Mouse (Mus musculus) midbrain, embryonic 12.5 days (tissue): ENCODE results near the gene Chrm3. TPM values are rescaled to one million over a fixed set of nuclear protein-coding genes. Genes with fewer than 3 reads are reported as not detected.

ENCODE experiments used
- ATAC-seq: fragments of 200-750 bp; cut with Nextera tagmentation; 2 replicates; pipeline ENCODE4 v1.8.0; 2017; ENCODE audit warnings: low read depth, moderate TSS enrichment, moderate library complexity; ENCODE audit not compliant: low FRiP score
- H3K27ac ChIP-seq: fragments of 300-500 bp; sonication (generic); replicated peaks from 2 replicates; pipeline ENCODE4 v1.5.1; 2016; ENCODE audit warnings: mild to moderate bottlenecking
- H3K27me3 ChIP-seq: fragments of 300-500 bp; sonication (generic); 2 replicates; pipeline ENCODE4 v1.6.1; 2016; ENCODE audit warnings: mild to moderate bottlenecking
- H3K36me3 ChIP-seq: fragments of 300-500 bp; sonication (generic); 2 replicates; pipeline ENCODE4 v1.6.1; 2016
- H3K4me1 ChIP-seq: fragments of 300-500 bp; sonication (generic); 2 replicates; pipeline ENCODE4 v1.6.1; 2016
- H3K4me2 ChIP-seq: fragments of 300-500 bp; sonication (generic); replicated peaks from 2 replicates; pipeline ENCODE4 v1.6.1; 2016; ENCODE audit warnings: mild to moderate bottlenecking, moderate library complexity
- H3K4me3 ChIP-seq: fragments of 300-500 bp; sonication (generic); 2 replicates; pipeline ENCODE4 v1.5.1; 2016; ENCODE audit warnings: mild to moderate bottlenecking
- H3K9ac ChIP-seq: fragments of 300-500 bp; sonication (generic); replicated peaks from 2 replicates; pipeline ENCODE4 v1.6.1; 2016; ENCODE audit warnings: mild to moderate bottlenecking, moderate library complexity
- H3K9me3 ChIP-seq: fragments of 300-500 bp; sonication (generic); 2 replicates; pipeline ENCODE4 v1.6.1; 2016; ENCODE audit warnings: mild to moderate bottlenecking
- WGBS: fragments of 180-500 bp; shearing (Covaris S2); methylation state at CpG from one replicate; pipeline ENCODE4 v1.1.7; 2016; 5-methylcytosine and 5-hydroxymethylcytosine counted together
- polyA plus RNA-seq: library from polyadenylated mRNA; unstranded; fragments of >200 nt; fragmentation: Nextera tagmentation; extraction: Ambion mirVana; gene quantifications from 2 replicates; pipeline ENCODE4 v1.2.1, GENCODE M21; 2016

Chrm3 gene
- polyA plus RNA-seq, 1 experiment from 2014 or later: 0.77 TPM

GRCm38 (mm10) chr13:10062681-10063080 lies 298.0 kb downstream of the Chrm3 start:
- Histone ChIP-seq H3K9me3 (no peaks in the 10 kb centered on the region), H3K27ac (no peak overlapping the region), H3K4me3 (no peak overlapping the region), H3K36me3 (no peaks in the 10 kb centered on the region), H3K27me3 (no peaks in the 10 kb centered on the region), H3K9ac (no peak overlapping the region), H3K4me2 (no peak overlapping the region), H3K4me1 (no peaks in the 10 kb centered on the region)
- ATAC-seq: no peak
- 89% methylated on average over 5 of the region's 5 CpGs for WGBS

GRCm38 (mm10) chr13:10058993-10059392 lies 301.7 kb downstream of the Chrm3 start:
- Histone ChIP-seq H3K9ac (no peak overlapping the region), H3K36me3 (no peaks in the 10 kb centered on the region), H3K27ac (no peak overlapping the region), H3K27me3 (no peaks in the 10 kb centered on the region), H3K9me3 (no peaks in the 10 kb centered on the region), H3K4me1 (no peaks in the 10 kb centered on the region), H3K4me2 (no peak overlapping the region), H3K4me3 (no peak overlapping the region)
- no peak for ATAC-seq
- WGBS: 83% methylated on average over 1 of the region's 1 CpGs

- Histone ChIP-seq H3K36me3 (no peaks in the 10 kb centered on the region), H3K4me1 (no peaks in the 10 kb centered on the region), H3K4me2 (no peak overlapping the region), H3K9ac (no peak overlapping the region), H3K27me3 (no peaks in the 10 kb centered on the region), H3K4me3 (no peak overlapping the region), H3K27ac (no peak overlapping the region), H3K9me3 (no peaks in the 10 kb centered on the region)
- ATAC-seq: no peak
- 70% methylated on average over 2 of the region's 2 CpGs for WGBS
Observed at GRCm38 (mm10) chr13:10057644-10058198, 302.9 kb downstream of the Chrm3 start.

GRCm38 (mm10) chr13:10054086-10054485 lies 306.6 kb downstream of the Chrm3 start:
- no peak for ATAC-seq
- H3K9ac ChIP-seq: no peak overlapping the region
- no peaks in the 10 kb centered on the region for H3K27me3 ChIP-seq
- H3K36me3 ChIP-seq: no peaks in the 10 kb centered on the region
- no peak overlapping the region for H3K27ac ChIP-seq
- H3K4me2 ChIP-seq: no peak overlapping the region
- H3K9me3 ChIP-seq: no peaks in the 10 kb centered on the region
- H3K4me1 ChIP-seq: no peaks in the 10 kb centered on the region
- no peak overlapping the region for H3K4me3 ChIP-seq

- H3K36me3 ChIP-seq: no peaks in the 10 kb centered on the region
- H3K27me3 ChIP-seq: no peaks in the 10 kb centered on the region
- 92% methylated on average over 8 of the region's 8 CpGs for WGBS
- H3K4me2 ChIP-seq: no peak overlapping the region
- H3K4me1 ChIP-seq: no peaks in the 10 kb centered on the region
- H3K27ac ChIP-seq: no peak overlapping the region
- no peak overlapping the region for H3K4me3 ChIP-seq
- ATAC-seq: no peak
- H3K9ac ChIP-seq: no peak overlapping the region
- no peaks in the 10 kb centered on the region for H3K9me3 ChIP-seq
Observed at GRCm38 (mm10) chr13:10053301-10053889, 307.3 kb downstream of the Chrm3 start.

GRCm38 (mm10) chr13:10045651-10046350 lies 314.8 kb downstream of the Chrm3 start:
- ATAC-seq: no peak
- Histone ChIP-seq H3K4me1 (no peaks in the 10 kb centered on the region), H3K27me3 (no peaks in the 10 kb centered on the region), H3K9ac (no peak overlapping the region), H3K4me3 (no peak overlapping the region), H3K9me3 (no peaks in the 10 kb centered on the region), H3K27ac (no peak overlapping the region), H3K36me3 (no peaks in the 10 kb centered on the region), H3K4me2 (no peak overlapping the region)
- 78% methylated on average over 7 of the region's 7 CpGs for WGBS

GRCm38 (mm10) chr13:10044084-10044483 lies 316.6 kb downstream of the Chrm3 start:
- ATAC-seq: no peak
- Histone ChIP-seq H3K4me2 (no peak overlapping the region), H3K9me3 (no peaks in the 10 kb centered on the region), H3K36me3 (no peaks in the 10 kb centered on the region), H3K27me3 (no peaks in the 10 kb centered on the region), H3K27ac (no peak overlapping the region), H3K9ac (no peak overlapping the region), H3K4me3 (no peak overlapping the region), H3K4me1 (no peaks in the 10 kb centered on the region)
- WGBS: 67% methylated on average over 4 of the region's 4 CpGs

GRCm38 (mm10) chr13:10033570-10034399 lies 326.9 kb downstream of the Chrm3 start:
- ATAC-seq: peak; percentile 55; the same call in 1 of the 2 replicates

GRCm38 (mm10) chr13:10031547-10031946 lies 329.1 kb downstream of the Chrm3 start:
- H3K9me3 ChIP-seq: no peaks in the 10 kb centered on the region

More at GRCm38 (mm10) chr13:10033570-10034399, 326.9 kb downstream of the Chrm3 start:
- H3K4me2 ChIP-seq: no peak overlapping the region
- H3K36me3 ChIP-seq: no peaks in the 10 kb centered on the region
- no peak overlapping the region for H3K4me3 ChIP-seq
- no peaks in the 10 kb centered on the region for H3K27me3 ChIP-seq
- no peak overlapping the region for H3K27ac ChIP-seq
- H3K9ac ChIP-seq: no peak overlapping the region
- no peaks in the 10 kb centered on the region for H3K9me3 ChIP-seq
- 63% methylated on average over 18 of the region's 18 CpGs for WGBS
- H3K4me1 ChIP-seq: no peaks in the 10 kb centered on the region

GRCm38 (mm10) chr13:10029944-10030343 lies 330.7 kb downstream of the Chrm3 start:
- H3K4me2 ChIP-seq: no peak overlapping the region

More at GRCm38 (mm10) chr13:10031547-10031946, 329.1 kb downstream of the Chrm3 start:
- no peak overlapping the region for H3K9ac ChIP-seq
- H3K27ac ChIP-seq: no peak overlapping the region
- no peaks in the 10 kb centered on the region for H3K27me3 ChIP-seq
- no peak overlapping the region for H3K4me2 ChIP-seq
- no peaks in the 10 kb centered on the region for H3K36me3 ChIP-seq
- no peak overlapping the region for H3K4me3 ChIP-seq
- no peak for ATAC-seq
- 78% methylated on average over 5 of the region's 5 CpGs for WGBS
- no peaks in the 10 kb centered on the region for H3K4me1 ChIP-seq

GRCm38 (mm10) chr13:10025134-10025533 lies 335.5 kb downstream of the Chrm3 start:
- ATAC-seq: no peak
- Histone ChIP-seq H3K4me1 (peaks cover 3% of the 10 kb centered on the region; the same call in 1 of the 2 replicates), H3K4me2 (no peak overlapping the region), H3K27me3 (no peaks in the 10 kb centered on the region), H3K4me3 (no peak overlapping the region), H3K36me3 (no peaks in the 10 kb centered on the region), H3K9me3 (no peaks in the 10 kb centered on the region), H3K27ac (no peak overlapping the region), H3K9ac (no peak overlapping the region)
- WGBS: 92% methylated on average over 3 of the region's 3 CpGs

More at GRCm38 (mm10) chr13:10029944-10030343, 330.7 kb downstream of the Chrm3 start:
- H3K9ac ChIP-seq: no peak overlapping the region
- H3K36me3 ChIP-seq: no peaks in the 10 kb centered on the region
- no peaks in the 10 kb centered on the region for H3K9me3 ChIP-seq
- 88% methylated on average over 6 of the region's 6 CpGs for WGBS
- H3K27me3 ChIP-seq: no peaks in the 10 kb centered on the region
- H3K27ac ChIP-seq: no peak overlapping the region
- ATAC-seq: no peak
- H3K4me1 ChIP-seq: no peaks in the 10 kb centered on the region
- H3K4me3 ChIP-seq: no peak overlapping the region

- peak; percentile 53; the same call in 1 of the 2 replicates for ATAC-seq
- no peak overlapping the region for H3K4me2 ChIP-seq
- H3K27me3 ChIP-seq: no peaks in the 10 kb centered on the region
- H3K9ac ChIP-seq: no peak overlapping the region
- peaks cover 3% of the 10 kb centered on the region; the same call in 1 of the 2 replicates for H3K4me1 ChIP-seq
- no peak overlapping the region for H3K27ac ChIP-seq
- no peaks in the 10 kb centered on the region for H3K36me3 ChIP-seq
- H3K9me3 ChIP-seq: no peaks in the 10 kb centered on the region
- H3K4me3 ChIP-seq: no peak overlapping the region
- 71% methylated on average over 2 of the region's 2 CpGs for WGBS
Observed at GRCm38 (mm10) chr13:10023112-10023511, 337.5 kb downstream of the Chrm3 start.
